Mouse (Mus musculus): ENCODE measurements at regions not wholly inside any gene's neighbourhood (a gene's known extent, or its start where the extent isn't known, plus 50 kb on each side); places are given as distances from the start of the nearest gene placed in this dataset.
A peak's percentile ranks its signal among the peaks of the same experiment; 100 is the strongest.
"Not testable (repeated sequence)": the region's sequence is repeated elsewhere in the genome, so short reads cannot be mapped to it uniquely, and the experiment has no call there.

GRCm38 (mm10) chr12:114008491-114008890 is 464.8 kb downstream of the Adam6a start:
- DNase-seq (ENCODE audit: low spot score in 2 of 2): not testable (repeated sequence)

- DNase-seq (ENCODE audit: low spot score in 2 of 2): no peak
These were observed 465.7 kb downstream of the Adam6a start for GRCm38 (mm10) chr12:114009391-114009790.

- DNase-seq (ENCODE audit: low spot score in 2 of 2): peak in 1 of 2 experiments; percentile 29
These were observed 469.2 kb downstream of the Adam6a start for GRCm38 (mm10) chr12:114012860-114013259.

GRCm38 (mm10) chr12:114037011-114037410 is 493.3 kb downstream of the Adam6a start:
- DNase-seq (ENCODE audit: low spot score in 2 of 2): not testable (repeated sequence)

- peak in 1 of 2 experiments; percentile 10 for DNase-seq (ENCODE audit: low spot score in 2 of 2)
These were observed 504.3 kb downstream of the Adam6a start for GRCm38 (mm10) chr12:114047991-114048390.

- DNase-seq (ENCODE audit: low spot score in 2 of 2): no peak
These were observed 509.6 kb downstream of the Adam6a start for GRCm38 (mm10) chr12:114053341-114053740.

- DNase-seq (ENCODE audit: low spot score in 2 of 2): no peak
These were observed 515.9 kb downstream of the Adam6a start for GRCm38 (mm10) chr12:114059615-114060014.

- DNase-seq (ENCODE audit: low spot score in 2 of 2): peak in 1 of 2 experiments; percentile 3
These were observed 523.5 kb downstream of the Adam6a start for GRCm38 (mm10) chr12:114067166-114067565.

- DNase-seq (ENCODE audit: low spot score in 2 of 2): not testable (repeated sequence)
These were observed 565.0 kb downstream of the Adam6a start for GRCm38 (mm10) chr12:114108731-114109130.

GRCm38 (mm10) chr12:114134897-114135296 is 591.2 kb downstream of the Adam6a start:
- no peak for DNase-seq (ENCODE audit: low spot score in 2 of 2)

- DNase-seq (ENCODE audit: low spot score in 2 of 2): no peak
These were observed 605.1 kb downstream of the Adam6a start for GRCm38 (mm10) chr12:114148779-114149178.

- no peak for DNase-seq (ENCODE audit: low spot score in 2 of 2)
These were observed 628.6 kb downstream of the Adam6a start for GRCm38 (mm10) chr12:114172305-114172704.

GRCm38 (mm10) chr12:114199521-114199920 is 655.8 kb downstream of the Adam6a start:
- no peak for DNase-seq (ENCODE audit: low spot score in 2 of 2)

GRCm38 (mm10) chr12:114222541-114222940 is 678.8 kb downstream of the Adam6a start:
- DNase-seq (ENCODE audit: low spot score in 2 of 2): no peak

Measured in left cerebral cortex, adult 9 months (tissue).